Mouse (Mus musculus) embryonic facial prominence, embryonic 12.5 days (tissue): ENCODE data around the gene Prkag2. TPM values are rescaled to one million over a fixed set of nuclear protein-coding genes. Genes with fewer than 3 reads are reported as not detected.
"Not testable (repeated sequence)": the region's sequence is repeated elsewhere in the genome, so short reads cannot be mapped to it uniquely, and the experiment has no call there.

Experiments used
- ATAC-seq: fragments of 200-750 bp; cut with Nextera tagmentation; 2 replicates; pipeline ENCODE4 v1.8.0; 2017; ENCODE audit not compliant: insufficient number of reproducible peaks, insufficient read depth, low FRiP score, low TSS enrichment
- H3K27ac ChIP-seq: fragments of 300-500 bp; sonication (generic); 2 replicates; pipeline ENCODE4 v1.5.1; 2016; ENCODE audit warnings: mild to moderate bottlenecking
- H3K27me3 ChIP-seq: fragments of 300-500 bp; sonication (generic); 2 replicates; pipeline ENCODE4 v1.6.1; 2016; ENCODE audit warnings: mild to moderate bottlenecking, moderate library complexity
- H3K36me3 ChIP-seq: fragments of 300-500 bp; sonication (generic); 2 replicates; pipeline ENCODE4 v1.6.1; 2016; ENCODE audit warnings: mild to moderate bottlenecking
- H3K4me1 ChIP-seq: fragments of 300-500 bp; sonication (generic); 2 replicates; pipeline ENCODE4 v1.6.1; 2016
- H3K4me2 ChIP-seq: fragments of 300-500 bp; sonication (generic); replicated peaks from 2 replicates; pipeline ENCODE4 v1.6.1; 2016; ENCODE audit warnings: mild to moderate bottlenecking, moderate library complexity
- H3K4me3 ChIP-seq: fragments of 300-500 bp; sonication (generic); 2 replicates; pipeline ENCODE4 v1.5.1; 2016; ENCODE audit warnings: mild to moderate bottlenecking
- H3K9ac ChIP-seq: fragments of 300-500 bp; sonication (generic); 2 replicates; pipeline ENCODE4 v1.6.1; 2016; ENCODE audit warnings: mild to moderate bottlenecking, moderate library complexity
- H3K9me3 ChIP-seq: fragments of 300-500 bp; sonication (generic); 2 replicates; pipeline ENCODE4 v1.6.1; 2016; ENCODE audit warnings: mild to moderate bottlenecking, moderate library complexity
- WGBS: fragments of 180-500 bp; shearing (Covaris S2); methylation state at CpG from one replicate; pipeline ENCODE4 v1.1.7; 2016; 5-methylcytosine and 5-hydroxymethylcytosine counted together
- polyA plus RNA-seq: library from polyadenylated mRNA; unstranded; fragments of >200 nt; fragmentation: Nextera tagmentation; extraction: Ambion mirVana; gene quantifications from 2 replicates; pipeline ENCODE4 v1.2.1, GENCODE M21; 2016

The Prkag2 gene
- polyA plus RNA-seq, 1 experiment from 2014 or later, result 32.2 TPM

GRCm38 (mm10) chr5:24825365-24826055 is 274.9 kb downstream of the Prkag2 start:
- 84% methylated on average over 4 of the region's 4 CpGs for WGBS
- Histone ChIP-seq H3K9me3 (no peaks in the 10 kb centered on the region), H3K27ac (no peak overlapping the region), H3K4me1 (peaks cover 17% of the 10 kb centered on the region), H3K4me3 (no peak overlapping the region), H3K27me3 (no peaks in the 10 kb centered on the region), H3K9ac (no peak overlapping the region), H3K4me2 (no peak overlapping the region), H3K36me3 (no peaks in the 10 kb centered on the region)
- ATAC-seq, result no peak

DNA sequence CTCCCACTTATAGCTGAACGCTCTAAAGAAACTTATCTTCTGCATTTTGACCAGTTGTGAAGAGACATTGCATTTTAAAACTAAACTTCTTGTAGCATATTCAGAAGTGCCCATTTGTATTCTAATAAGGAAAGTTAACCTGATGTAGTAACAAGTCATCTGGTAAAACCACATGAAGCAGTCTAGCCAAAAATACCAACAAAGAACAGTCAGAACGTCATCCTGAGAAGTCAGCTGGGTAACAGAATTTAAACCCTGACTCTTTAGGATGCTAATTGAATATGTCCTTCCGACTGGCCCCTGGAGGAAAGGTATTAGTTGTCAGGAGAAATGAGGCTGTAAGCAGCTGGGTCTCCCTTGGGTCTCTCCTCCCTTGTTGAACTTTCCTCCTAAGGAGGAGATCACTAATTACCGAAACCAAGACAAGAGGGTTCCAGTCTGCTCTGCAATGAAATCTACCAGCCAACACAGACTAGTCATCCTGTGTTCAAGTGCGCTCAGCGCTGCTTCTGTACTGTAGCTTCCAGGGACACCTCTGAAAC is 276.5 kb downstream of the Prkag2 start:
- no peak for ATAC-seq
- Histone ChIP-seq H3K36me3 (no peaks in the 10 kb centered on the region), H3K4me3 (no peak overlapping the region), H3K9ac (no peak overlapping the region), H3K4me1 (peaks cover 17% of the 10 kb centered on the region), H3K4me2 (no peak overlapping the region), H3K9me3 (no peaks in the 10 kb centered on the region), H3K27me3 (no peaks in the 10 kb centered on the region), H3K27ac (no peak overlapping the region)
- WGBS, result 77% methylated on average over 6 of the region's 6 CpGs

DNA sequence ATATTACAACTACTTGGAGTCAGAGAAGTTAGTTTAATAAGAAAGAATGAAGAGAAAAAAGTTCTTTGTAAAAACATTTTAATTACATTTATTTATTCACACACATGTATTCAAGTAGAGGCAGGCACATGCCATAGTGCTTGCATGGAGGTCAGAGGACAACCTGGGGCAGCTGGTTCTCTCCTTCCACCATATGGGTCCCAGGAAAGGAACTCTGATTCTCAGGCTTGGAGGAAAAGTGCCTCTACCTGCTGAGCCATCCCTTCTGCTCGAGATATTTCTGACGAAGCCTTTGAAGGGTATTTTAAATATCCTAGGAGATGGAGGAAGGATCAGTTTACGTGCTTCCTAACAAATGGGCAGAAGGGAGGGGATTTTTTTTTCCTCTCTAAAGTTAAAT is 277.7 kb downstream of the Prkag2 start:
- Histone ChIP-seq H3K9me3 (no peaks in the 10 kb centered on the region), H3K36me3 (no peaks in the 10 kb centered on the region), H3K9ac (no peak overlapping the region), H3K4me1 (peaks cover 17% of the 10 kb centered on the region), H3K27ac (no peak overlapping the region), H3K4me2 (no peak overlapping the region), H3K27me3 (no peaks in the 10 kb centered on the region), H3K4me3 (no peak overlapping the region)
- WGBS, result 70% methylated on average over 3 of the region's 3 CpGs
- no peak for ATAC-seq

- H3K27me3 ChIP-seq, H3K4me2 ChIP-seq, H3K4me3 ChIP-seq, H3K27ac ChIP-seq, H3K36me3 ChIP-seq, H3K9me3 ChIP-seq, ATAC-seq, H3K9ac ChIP-seq: not testable (repeated sequence)
- peaks cover 17% of the 10 kb centered on the region for H3K4me1 ChIP-seq
- WGBS, result 82% methylated on average over 3 of the region's 3 CpGs
These were observed 278.2 kb downstream of the Prkag2 start for GRCm38 (mm10) chr5:24822231-24822630.

DNA sequence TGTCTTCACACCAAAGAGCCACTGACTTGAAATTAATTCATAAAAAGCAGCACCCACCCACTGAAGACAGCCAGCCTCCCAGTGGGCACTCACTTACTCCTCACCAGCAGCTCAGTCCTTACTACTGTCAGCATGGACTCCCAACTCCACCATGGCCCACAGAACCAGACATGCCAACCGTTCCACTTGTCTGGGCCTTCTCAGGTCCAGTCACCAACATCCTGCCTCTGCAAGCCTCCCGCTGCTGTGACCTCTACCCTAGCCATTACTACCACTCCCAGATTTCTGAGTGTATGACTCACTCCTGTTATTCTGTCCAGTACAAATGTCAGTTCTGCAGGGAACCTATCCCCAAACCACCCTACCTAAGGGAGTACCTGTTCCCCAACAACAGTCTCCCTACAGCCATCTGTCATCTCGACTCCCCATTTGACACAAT is 279.0 kb downstream of the Prkag2 start:
- no peak for ATAC-seq
- Histone ChIP-seq H3K9ac (no peak overlapping the region), H3K9me3 (no peaks in the 10 kb centered on the region), H3K4me2 (no peak overlapping the region), H3K36me3 (peaks cover 8% of the 10 kb centered on the region), H3K4me3 (no peak overlapping the region), H3K4me1 (peaks cover 17% of the 10 kb centered on the region), H3K27me3 (no peaks in the 10 kb centered on the region), H3K27ac (no peak overlapping the region)
- 87% methylated on average over 3 of the region's 3 CpGs for WGBS

DNA sequence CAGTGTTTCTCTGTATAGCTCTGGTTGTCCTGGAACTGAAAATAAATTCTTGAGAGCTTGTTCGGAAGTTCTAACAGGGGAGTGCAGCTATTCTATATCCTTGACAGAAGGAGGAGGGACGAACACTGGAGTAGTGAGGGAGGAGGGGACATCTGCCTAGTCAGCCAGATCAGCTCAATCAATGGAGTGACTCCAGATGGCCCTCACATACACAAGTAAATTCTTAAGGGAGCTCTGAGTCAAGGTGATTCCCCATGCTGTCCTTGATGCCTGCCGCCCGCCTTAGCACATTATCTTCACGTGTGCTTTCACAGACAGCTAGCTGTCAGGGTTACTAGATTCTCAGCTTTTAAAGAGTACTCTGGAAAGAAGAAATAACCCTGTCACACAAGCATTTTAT is 279.8 kb downstream of the Prkag2 start:
- H3K4me1 ChIP-seq, result peaks cover 12% of the 10 kb centered on the region
- H3K27me3 ChIP-seq, result no peaks in the 10 kb centered on the region
- H3K9ac ChIP-seq, result no peak overlapping the region
- no peak overlapping the region for H3K4me2 ChIP-seq
- ATAC-seq, result no peak
- no peak overlapping the region for H3K4me3 ChIP-seq
- no peaks in the 10 kb centered on the region for H3K9me3 ChIP-seq
- 74% methylated on average over 5 of the region's 5 CpGs for whole genome bisulfite sequencing
- H3K36me3 ChIP-seq, result peaks cover 8% of the 10 kb centered on the region
- no peak overlapping the region for H3K27ac ChIP-seq

GRCm38 (mm10) chr5:24817191-24817590 is 283.3 kb downstream of the Prkag2 start:
- H3K4me2 ChIP-seq, result no peak overlapping the region
- no peaks in the 10 kb centered on the region for H3K27me3 ChIP-seq
- H3K36me3 ChIP-seq, result peaks cover 29% of the 10 kb centered on the region
- H3K27ac ChIP-seq, result no peak overlapping the region
- H3K9ac ChIP-seq, result no peak overlapping the region
- H3K9me3 ChIP-seq, result no peaks in the 10 kb centered on the region
- 84% methylated on average over 4 of the region's 4 CpGs for WGBS
- H3K4me1 ChIP-seq, result no peaks in the 10 kb centered on the region
- ATAC-seq, result no peak
- H3K4me3 ChIP-seq, result no peak overlapping the region

GRCm38 (mm10) chr5:24813946-24814345 is 286.5 kb downstream of the Prkag2 start:
- peaks cover 54% of the 10 kb centered on the region for H3K36me3 ChIP-seq
- no peaks in the 10 kb centered on the region for H3K4me1 ChIP-seq
- H3K9ac ChIP-seq, result no peak overlapping the region
- no peaks in the 10 kb centered on the region for H3K27me3 ChIP-seq
- H3K27ac ChIP-seq, result no peak overlapping the region
- ATAC-seq, result no peak
- no peaks in the 10 kb centered on the region for H3K9me3 ChIP-seq
- no peak overlapping the region for H3K4me3 ChIP-seq
- 85% methylated on average over 3 of the region's 3 CpGs for WGBS
- no peak overlapping the region for H3K4me2 ChIP-seq

GRCm38 (mm10) chr5:24813005-24813404 is 287.4 kb downstream of the Prkag2 start:
- Histone ChIP-seq H3K4me2 (no peak overlapping the region), H3K4me3 (no peak overlapping the region), H3K27ac (no peak overlapping the region), H3K9ac (no peak overlapping the region), H3K9me3 (no peaks in the 10 kb centered on the region), H3K36me3 (peaks cover 60% of the 10 kb centered on the region), H3K27me3 (no peaks in the 10 kb centered on the region), H3K4me1 (no peaks in the 10 kb centered on the region)
- 64% methylated on average over 4 of the region's 4 CpGs for WGBS
- ATAC-seq, result no peak

Other genes starting within 250 kb of the Prkag2 start
- gene Galntl5, start 80.8 kb upstream of the Prkag2 start, polyA plus RNA-seq, result not detected in 2 replicates
- 39.2 and 39.5 TPM in 2 replicates for gene Galnt11, start 121.3 kb upstream of the Prkag2 start, polyA plus RNA-seq
- not detected in 2 replicates for gene E130116L18Rik, start 122.5 kb upstream of the Prkag2 start, polyA plus RNA-seq